Mouse (Mus musculus) stomach, embryonic 15.5 days (tissue): ENCODE results near the gene Pdzd9. TPM values are rescaled to one million over a fixed set of nuclear protein-coding genes. Genes with fewer than 3 reads are reported as not detected.

Experiments used
- ATAC-seq: fragments of 200-750 bp; cut with Nextera tagmentation; 2 replicates; pipeline ENCODE4 v1.8.0; 2017; ENCODE audit warnings: low read depth, moderate number of reproducible peaks, moderate TSS enrichment; ENCODE audit not compliant: insufficient read depth, low FRiP score
- H3K27ac ChIP-seq: fragments of 300-500 bp; sonication (generic); 2 replicates; pipeline ENCODE4 v1.5.1; 2015; ENCODE audit warnings: mild to moderate bottlenecking, inconsistent platforms
- H3K27me3 ChIP-seq: fragments of 300-500 bp; sonication (generic); replicated peaks from 2 replicates; pipeline ENCODE4 v1.6.1; 2015; ENCODE audit warnings: inconsistent platforms
- H3K36me3 ChIP-seq: fragments of 300-500 bp; sonication (generic); 2 replicates; pipeline ENCODE4 v1.6.1; 2015; ENCODE audit warnings: inconsistent platforms
- H3K4me1 ChIP-seq: fragments of 300-500 bp; sonication (generic); 2 replicates; pipeline ENCODE4 v1.6.1; 2015; ENCODE audit warnings: inconsistent platforms
- H3K4me2 ChIP-seq: fragments of 300-500 bp; sonication (generic); 2 replicates; pipeline ENCODE4 v1.6.1; 2015; ENCODE audit warnings: mild to moderate bottlenecking, inconsistent platforms
- H3K4me3 ChIP-seq: fragments of 300-500 bp; sonication (generic); replicated peaks from 2 replicates; pipeline ENCODE4 v1.5.1; 2015; ENCODE audit warnings: inconsistent platforms
- H3K9ac ChIP-seq: fragments of 300-500 bp; sonication (generic); 2 replicates; pipeline ENCODE4 v1.6.1; 2015; ENCODE audit warnings: inconsistent platforms
- H3K9me3 ChIP-seq: fragments of 300-500 bp; sonication (generic); 2 replicates; pipeline ENCODE4 v1.6.1; 2016; ENCODE audit warnings: inconsistent platforms
- WGBS: fragments of 180-500 bp; shearing (Covaris S2); methylation state at CpG from one replicate; pipeline ENCODE4 v1.1.7; 2015; 5-methylcytosine and 5-hydroxymethylcytosine counted together
- polyA plus RNA-seq: library from polyadenylated mRNA; unstranded; fragments of >200 nt; fragmentation: Nextera tagmentation; extraction: Ambion mirVana; gene quantifications from 2 replicates; pipeline ENCODE4 v1.2.1, GENCODE M21; 2015

The Pdzd9 gene
- polyA plus RNA-seq, 1 experiment from 2014 or later: 0.28 TPM

DNA sequence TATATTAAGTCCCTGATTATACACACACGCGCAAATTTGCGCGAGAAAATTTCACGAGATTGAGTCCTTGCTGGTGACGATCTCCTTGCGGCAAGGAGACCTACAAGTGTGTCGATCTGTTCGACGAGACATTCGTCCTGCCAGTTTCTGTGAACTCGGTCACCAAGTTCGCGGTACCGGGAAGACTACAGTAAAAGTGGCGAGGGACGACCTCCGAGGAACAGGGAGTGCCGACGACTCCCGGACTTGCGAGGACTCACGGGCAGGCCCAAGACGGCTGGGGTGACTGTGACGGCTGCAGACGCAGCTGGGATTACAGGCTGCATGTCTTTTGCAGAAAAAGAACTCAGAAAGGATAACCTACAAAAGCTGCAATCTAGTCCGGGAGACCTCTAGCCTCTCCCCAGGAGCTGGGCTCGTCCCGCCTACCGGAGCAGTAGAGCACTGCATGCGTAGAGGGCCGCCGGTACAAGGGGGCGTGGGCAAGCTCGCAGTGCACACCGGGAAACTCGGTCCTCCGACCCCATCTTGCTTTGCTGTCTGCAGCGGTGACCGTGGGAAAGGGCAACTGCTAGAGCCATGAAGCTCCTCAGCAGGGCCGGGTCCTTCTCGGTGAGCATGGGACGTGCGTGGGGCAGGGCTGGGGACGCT is 35.3 kb downstream of the Pdzd9 start, which contains the start of gene Uqcrc2:
Gene Uqcrc2, plus strand, starts transcription at position 466 of the 651 bp plus-strand sequence.
- ATAC-seq: peak; percentile 99
- Histone ChIP-seq H3K4me1 (peaks cover 8% of the 10 kb centered on the region; the same call in 1 of the 2 replicates), H3K9ac (peak within 1 kb of the TSS; percentile 87), H3K36me3 (peaks cover 15% of the 10 kb centered on the region; the same call in 1 of the 2 replicates), H3K4me2 (peak within 1 kb of the TSS; percentile 69), H3K4me3 (peak within 1 kb of the TSS; percentile 94), H3K27ac (peak within 1 kb of the TSS; percentile 86), H3K9me3 (no peaks in the 10 kb centered on the region), H3K27me3 (no peaks in the 10 kb centered on the region)
- under 1% methylated on average over 45 of the region's 45 CpGs for WGBS

DNA sequence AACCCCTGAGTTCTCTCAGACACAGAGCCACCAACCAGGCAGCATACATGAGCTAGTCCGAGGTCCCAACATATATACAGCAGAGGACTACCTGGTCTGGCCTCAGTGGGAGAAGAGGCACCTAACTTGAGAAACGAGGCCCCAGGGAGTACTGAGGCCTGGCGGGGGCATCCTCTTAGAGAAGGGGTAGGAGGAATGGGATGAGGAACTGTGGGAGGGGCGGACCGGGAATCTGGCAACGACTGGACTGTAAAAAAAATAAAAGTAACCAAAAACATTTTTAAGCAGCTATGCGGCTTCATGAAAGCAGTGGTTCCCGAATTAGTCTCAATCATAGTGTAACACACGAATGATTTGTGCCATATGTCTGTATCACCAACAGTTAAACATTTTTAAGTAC is 35.8 kb downstream of the Pdzd9 start:
- Histone ChIP-seq H3K27ac (peak overlapping the region; percentile 86; the same call in 1 of the 2 replicates), H3K9ac (peak overlapping the region; percentile 87; the same call in 1 of the 2 replicates)

DNA sequence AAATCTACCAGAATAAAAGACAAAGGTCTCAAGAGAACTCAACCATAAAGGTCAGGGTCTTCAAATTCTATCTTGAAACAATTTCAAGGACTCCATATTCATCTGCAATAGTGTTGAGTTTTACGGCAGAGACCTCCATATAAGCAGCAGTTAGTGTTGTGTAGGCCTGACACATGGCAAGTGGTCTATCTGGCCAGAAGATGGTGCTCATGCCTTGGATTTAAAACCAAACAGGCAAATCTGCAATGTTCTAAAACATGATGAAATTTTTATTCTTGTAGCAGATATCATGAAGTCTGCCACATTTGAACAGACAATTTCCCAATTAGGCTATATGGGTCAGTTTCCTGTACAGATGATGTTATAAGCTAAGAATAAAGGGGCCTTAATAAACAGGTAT is 37.6 kb downstream of the Pdzd9 start:
- Histone ChIP-seq H3K4me3 (no peak overlapping the region), H3K36me3 (peaks cover under 1% of the 10 kb centered on the region; the same call in 1 of the 2 replicates), H3K27me3 (no peaks in the 10 kb centered on the region), H3K9me3 (no peaks in the 10 kb centered on the region), H3K4me2 (no peak overlapping the region), H3K9ac (no peak overlapping the region), H3K4me1 (peaks cover 8% of the 10 kb centered on the region; the same call in 1 of the 2 replicates), H3K27ac (no peak overlapping the region)
- ATAC-seq: no peak
- 62% methylated on average over 1 of the region's 1 CpGs for WGBS

More for the DNA sequence above, 35.8 kb downstream of the Pdzd9 start:
- Histone ChIP-seq H3K4me3 (peak overlapping the region; percentile 94), H3K4me1 (peaks cover 8% of the 10 kb centered on the region; the same call in 1 of the 2 replicates), H3K27me3 (no peaks in the 10 kb centered on the region), H3K36me3 (peaks cover 10% of the 10 kb centered on the region; the same call in 1 of the 2 replicates), H3K9me3 (no peaks in the 10 kb centered on the region), H3K4me2 (peak overlapping the region; percentile 69)
- peak; percentile 26; the same call in 1 of the 2 replicates for ATAC-seq
- WGBS: 6% methylated on average over 9 of the region's 9 CpGs

DNA sequence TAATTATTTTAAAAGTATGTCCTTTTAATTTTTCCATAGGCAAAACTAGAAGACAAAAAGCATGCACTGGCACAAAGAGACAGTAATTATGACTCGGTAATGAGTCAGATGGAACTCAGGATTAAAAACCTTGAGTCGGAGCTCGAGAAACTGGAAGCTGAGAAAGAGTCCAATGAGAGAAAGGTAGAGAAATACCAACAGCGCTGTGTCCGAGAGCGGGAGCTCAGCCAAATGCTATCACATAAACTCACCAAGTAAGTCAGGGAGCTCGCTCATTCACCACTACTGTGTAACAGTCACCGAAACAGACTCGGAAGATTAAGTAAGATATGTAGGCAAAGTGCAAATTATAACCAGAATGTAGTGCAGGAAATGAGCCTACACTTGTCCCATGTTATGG is 49.3 kb downstream of the Pdzd9 start:
- Histone ChIP-seq H3K27ac (no peak overlapping the region), H3K4me3 (no peak overlapping the region), H3K4me1 (no peaks in the 10 kb centered on the region), H3K9ac (no peak overlapping the region), H3K36me3 (no peaks in the 10 kb centered on the region), H3K27me3 (no peaks in the 10 kb centered on the region), H3K4me2 (no peak overlapping the region), H3K9me3 (no peaks in the 10 kb centered on the region)
- WGBS: 84% methylated on average over 9 of the region's 9 CpGs
- ATAC-seq: no peak

DNA sequence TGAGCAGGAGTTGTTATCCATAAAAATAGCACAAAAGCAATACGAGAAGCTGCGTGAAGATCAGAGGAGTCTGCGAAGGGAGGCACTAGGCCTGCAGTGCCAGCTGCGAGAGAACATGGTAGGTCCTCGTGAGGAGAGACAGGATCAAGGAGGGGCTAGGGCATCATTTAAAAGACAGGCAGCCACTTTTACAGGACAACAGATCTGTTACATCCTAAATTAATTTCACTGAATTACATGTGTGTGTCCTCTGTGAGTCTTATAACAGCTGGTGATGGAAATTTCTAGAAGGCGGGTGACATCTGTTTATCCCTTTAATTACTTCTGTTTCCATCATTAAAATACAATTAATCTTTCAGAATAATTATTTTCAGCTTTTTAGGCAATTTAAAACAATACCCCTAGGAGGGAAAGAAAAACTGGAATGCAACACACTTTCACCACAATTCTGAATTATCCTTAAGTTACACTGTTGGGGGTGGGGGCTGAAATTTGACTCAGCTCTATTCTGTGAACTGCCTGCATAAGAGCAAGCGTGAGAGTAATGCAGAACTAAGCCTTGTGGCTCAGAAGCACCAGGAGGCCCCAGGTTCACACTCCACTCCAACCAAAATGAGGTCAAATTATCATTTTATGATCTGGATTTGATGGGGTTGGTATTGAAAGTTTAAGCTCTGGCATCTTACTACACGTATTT is 49.9 kb downstream of the Pdzd9 start:
- WGBS: 75% methylated on average over 8 of the region's 8 CpGs
- Histone ChIP-seq H3K36me3 (no peaks in the 10 kb centered on the region), H3K9me3 (no peaks in the 10 kb centered on the region), H3K4me1 (no peaks in the 10 kb centered on the region), H3K9ac (no peak overlapping the region), H3K4me2 (no peak overlapping the region), H3K27me3 (no peaks in the 10 kb centered on the region), H3K27ac (no peak overlapping the region), H3K4me3 (no peak overlapping the region)
- no peak for ATAC-seq

Other genes starting within 250 kb of the Pdzd9 start
- gene Uqcrc2, start 35.2 kb downstream of the Pdzd9 start, polyA plus RNA-seq: 197 and 221 TPM in 2 replicates
- gene Mosmo, start 7.3 kb upstream of the Pdzd9 start, polyA plus RNA-seq: 11.1 and 13.5 TPM in 2 replicates
- gene Vwa3a, start 69.0 kb upstream of the Pdzd9 start, polyA plus RNA-seq: 0.63 and 0.73 TPM in 2 replicates
- gene Gm5737, start 142.0 kb upstream of the Pdzd9 start, polyA plus RNA-seq: not detected in 2 replicates
- 54.3 and 58.0 TPM in 2 replicates for gene Eef2k, start 172.5 kb upstream of the Pdzd9 start, polyA plus RNA-seq
- gene Polr3e, start 247.4 kb upstream of the Pdzd9 start, polyA plus RNA-seq: 34.4 and 36.4 TPM in 2 replicates